Mouse (Mus musculus) testis, adult 2 months (tissue): Measurements from ENCODE around the gene Zcwpw1. TPM values are rescaled to one million over a fixed set of nuclear protein-coding genes. Genes with fewer than 3 reads are reported as not detected.

Source experiments
- H3K27ac ChIP-seq: fragments of 200-500 bp; 2 replicates; pipeline ENCODE4 v1.5.1; 2012; ENCODE audit warnings: low read depth, low read length; ENCODE audit not compliant: control insufficient read depth, insufficient read depth
- H3K27me3 ChIP-seq: fragments of 200-500 bp; 2 replicates; pipeline ENCODE4 v1.6.1; 2012; ENCODE audit warnings: mild to moderate bottlenecking, low read length, moderate library complexity; ENCODE audit not compliant: control insufficient read depth, insufficient read depth
- H3K36me3 ChIP-seq: fragments of 200-500 bp; 2 replicates; pipeline ENCODE4 v1.6.1; 2012; ENCODE audit warnings: mild to moderate bottlenecking, low read length; ENCODE audit not compliant: control insufficient read depth, insufficient read depth
- H3K4me1 ChIP-seq: fragments of 200-500 bp; 2 replicates; pipeline ENCODE4 v1.6.1; 2012; ENCODE audit warnings: low read length; ENCODE audit not compliant: control insufficient read depth, insufficient read depth
- H3K4me3 ChIP-seq: fragments of 200-500 bp; 2 replicates; pipeline ENCODE4 v1.5.1; 2012; ENCODE audit warnings: low read depth, mild to moderate bottlenecking, low read length, moderate library complexity, mixed read lengths; ENCODE audit not compliant: control insufficient read depth
- CTCF ChIP-seq: fragments of 200-500 bp; IDR thresholded peaks from 2 replicates; pipeline ENCODE4 v1.5.1; 2012; ENCODE audit warnings: low read depth, mild to moderate bottlenecking, inconsistent platforms, low read length, moderate library complexity; ENCODE audit not compliant: control insufficient read depth, insufficient read depth, insufficient replicate concordance
- POLR2A ChIP-seq: fragments of 200-500 bp; IDR thresholded peaks from 2 replicates; pipeline ENCODE4 v1.6.1; 2012; ENCODE audit warnings: low read depth, mild to moderate bottlenecking, inconsistent platforms, low read length, moderate library complexity; ENCODE audit not compliant: control insufficient read depth
- polyA plus RNA-seq: library from polyadenylated mRNA; depleted of rRNA; stranded (reverse); fragments of >200 nt; gene quantifications from 2 replicates; pipeline ENCODE4 v1.2.3, GENCODE M21; 2012

Gene Zcwpw1
- polyA plus RNA-seq, 1 experiment, result 12.3 TPM

- no peak for TF ChIP-seq CTCF
- no peak for TF ChIP-seq POLR2A
- Histone ChIP-seq H3K4me3 (no peak overlapping the region), H3K4me1 (no peaks in the 10 kb centered on the region), H3K27ac (no peak overlapping the region), H3K36me3 (no peaks in the 10 kb centered on the region; the same call in none of the 2 replicates), H3K27me3 (no peaks in the 10 kb centered on the region)
Measured at GRCm38 (mm10) chr5:137800917-137801316, 13.3 kb downstream of the Zcwpw1 start.

- Histone ChIP-seq H3K4me1 (no peaks in the 10 kb centered on the region), H3K27me3 (no peaks in the 10 kb centered on the region), H3K4me3 (no peak overlapping the region), H3K27ac (no peak overlapping the region), H3K36me3 (no peaks in the 10 kb centered on the region; the same call in 1 of the 2 replicates)
- no peak for TF ChIP-seq POLR2A
- no peak for TF ChIP-seq CTCF
Measured at GRCm38 (mm10) chr5:137806158-137806557, 18.6 kb downstream of the Zcwpw1 start.

- Histone ChIP-seq H3K4me1 (no peaks in the 10 kb centered on the region), H3K27me3 (no peaks in the 10 kb centered on the region), H3K27ac (no peak overlapping the region), H3K4me3 (no peak overlapping the region), H3K36me3 (no peaks in the 10 kb centered on the region; the same call in 1 of the 2 replicates)
- TF ChIP-seq POLR2A (no peak), CTCF (no peak)
Measured at GRCm38 (mm10) chr5:137808316-137808715, 20.7 kb downstream of the Zcwpw1 start.

- no peaks in the 10 kb centered on the region for H3K36me3 ChIP-seq
- no peak overlapping the region for H3K4me3 ChIP-seq
- TF ChIP-seq POLR2A, result no peak
- no peak for TF ChIP-seq CTCF
- no peaks in the 10 kb centered on the region for H3K4me1 ChIP-seq
- H3K27ac ChIP-seq, result no peak overlapping the region
- H3K27me3 ChIP-seq, result no peaks in the 10 kb centered on the region
Measured at GRCm38 (mm10) chr5:137817466-137818222, 30.0 kb downstream of the Zcwpw1 start.

- H3K36me3 ChIP-seq, result no peaks in the 10 kb centered on the region
- no peaks in the 10 kb centered on the region for H3K27me3 ChIP-seq
- H3K4me3 ChIP-seq, result no peak overlapping the region
- no peak for TF ChIP-seq POLR2A
- TF ChIP-seq CTCF, result no peak
- no peaks in the 10 kb centered on the region for H3K4me1 ChIP-seq
- no peak overlapping the region for H3K27ac ChIP-seq
Measured at GRCm38 (mm10) chr5:137822126-137822525, 34.5 kb downstream of the Zcwpw1 start.

- H3K27me3 ChIP-seq, result no peaks in the 10 kb centered on the region
- H3K4me3 ChIP-seq, result no peak overlapping the region
- no peaks in the 10 kb centered on the region for H3K36me3 ChIP-seq
- H3K4me1 ChIP-seq, result no peaks in the 10 kb centered on the region
- H3K27ac ChIP-seq, result no peak overlapping the region
- TF ChIP-seq CTCF (no peak), POLR2A (no peak)
Measured at GRCm38 (mm10) chr5:137822602-137823001, 35.0 kb downstream of the Zcwpw1 start.

- Histone ChIP-seq H3K4me3 (no peak overlapping the region), H3K36me3 (no peaks in the 10 kb centered on the region), H3K27me3 (no peaks in the 10 kb centered on the region), H3K27ac (no peak overlapping the region), H3K4me1 (no peaks in the 10 kb centered on the region)
- no peak for TF ChIP-seq POLR2A
- no peak for TF ChIP-seq CTCF
Measured at GRCm38 (mm10) chr5:137823455-137824045, 36.0 kb downstream of the Zcwpw1 start.
